Mouse (Mus musculus): ENCODE data around the gene Fam129b.

GRCm38 (mm10) chr2:32842558-32842957 is 33.4 kb upstream of the Fam129b start:
- peak; percentile 61 for TF ChIP-seq CTCF (IDR thresholded peaks at IDR 0.05; ENCODE audit: low read depth)
- TF ChIP-seq EP300 (IDR thresholded peaks at IDR 0.05; ENCODE audit: low read depth): no peak

Measured in liver, postnatal 0 days (tissue).